Mouse (Mus musculus): ENCODE measurements around the gene F2r.

GRCm38 (mm10) chr13:95637737-95638136, 19.4 kb upstream of the F2r start:
- TF ChIP-seq GATA1 (IDR thresholded peaks at IDR 0.05; ENCODE audit: borderline replicate concordance, low read length) (no peak), FLI1 (IDR thresholded peaks at IDR 0.05; ENCODE audit: low read length) (no peak)
